Mouse (Mus musculus): Measurements from ENCODE around the gene Orai3.

The Orai3 gene

DNA sequence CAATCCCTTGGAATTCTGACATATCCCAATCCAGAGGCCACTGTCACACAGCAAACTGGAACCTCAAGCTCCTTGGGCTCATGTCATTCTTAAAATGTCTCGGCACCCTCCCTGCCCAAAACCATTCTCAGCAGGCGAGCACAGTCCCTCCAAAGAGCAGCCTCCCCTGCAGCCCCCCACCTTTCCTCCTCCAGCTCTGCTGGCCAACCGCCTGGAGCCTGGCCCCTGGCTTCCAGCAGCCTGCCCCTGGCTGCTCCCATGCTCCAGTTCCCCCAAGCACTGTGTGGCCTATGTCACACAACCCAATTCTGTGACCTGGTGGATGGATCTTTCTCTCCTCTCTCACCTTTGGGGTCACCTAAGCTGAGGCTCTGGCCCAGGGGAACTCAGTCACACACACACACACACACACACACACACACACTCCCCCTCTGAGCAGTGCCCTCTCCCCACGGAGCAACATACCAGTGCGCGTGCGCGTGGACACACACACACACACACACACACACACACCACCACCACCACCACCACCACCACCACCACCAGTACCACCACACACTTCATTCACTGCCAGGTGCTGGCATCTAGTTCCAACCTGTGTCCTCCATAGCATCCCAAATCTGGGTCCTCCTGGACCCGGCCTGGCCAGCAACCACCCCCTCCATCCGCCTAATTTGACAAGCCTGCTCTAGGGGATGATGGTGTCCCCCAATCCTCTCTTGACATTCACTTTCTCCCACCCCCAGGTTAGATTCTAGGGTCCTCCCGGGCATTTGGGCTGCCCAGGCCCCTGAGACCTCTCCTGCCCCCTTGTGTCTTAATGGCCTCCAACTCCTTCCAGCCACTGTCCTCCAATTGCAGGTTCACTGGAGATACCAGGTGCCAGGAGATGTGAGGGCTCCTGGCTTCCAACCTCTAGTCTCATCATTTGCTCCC, 53.9 kb downstream of the Orai3 start:
- no peak for DNase-seq (ENCODE audit: low read depth in 1 of 2, low spot score in 2 of 2)

DNA sequence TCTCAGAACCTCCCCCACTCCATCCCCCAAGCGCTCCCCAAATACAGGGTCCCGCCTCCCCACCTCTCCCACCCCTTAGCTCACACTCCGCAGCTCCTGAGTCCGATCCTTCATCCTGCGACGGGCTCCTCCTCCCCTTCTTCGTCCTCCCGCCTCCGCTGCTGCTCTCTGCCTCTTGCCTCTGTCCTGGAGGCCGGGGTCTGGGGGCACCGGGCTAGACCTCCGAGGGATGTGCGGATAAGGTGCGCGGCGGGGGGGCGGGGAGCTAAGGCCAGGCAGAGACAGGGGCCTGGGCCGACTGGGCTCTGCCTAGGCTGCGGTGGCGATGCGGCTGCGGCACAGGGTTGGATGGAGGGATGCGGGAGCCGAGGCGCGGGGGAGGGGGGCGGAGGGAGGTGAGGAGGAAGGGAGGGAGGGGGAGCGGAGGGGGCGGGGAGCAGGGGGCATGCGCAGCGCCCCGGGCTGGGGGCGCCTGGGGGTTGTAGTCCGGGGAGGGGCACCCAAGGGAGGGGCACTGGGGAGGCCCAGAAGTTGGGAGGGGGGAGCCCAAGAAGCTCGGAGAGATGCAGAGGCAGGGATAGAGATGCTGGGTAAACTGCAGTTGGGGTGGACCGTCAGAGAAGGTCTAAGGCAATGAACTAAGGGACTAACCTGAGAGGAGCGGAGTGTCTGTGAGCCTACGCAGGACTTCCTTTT, 54.7 kb downstream of the Orai3 start, which contains the start of the genes Stx4a and Stx1b:
TSS of gene Stx4a (plus strand) at position 119 of the 696 bp plus-strand sequence.
TSS of gene Stx1b (minus strand) at position 374 of the 696 bp plus-strand sequence.
- no peak for DNase-seq (ENCODE audit: low read depth in 1 of 2, low spot score in 2 of 2)
